Mouse (Mus musculus) forebrain, postnatal 0 days (tissue): Measurements from ENCODE around the gene 5330417H12Rik. TPM values are rescaled to one million over a fixed set of nuclear protein-coding genes. Genes with fewer than 3 reads are reported as not detected.

Source experiments
- ATAC-seq: fragments of 200-750 bp; cut with Nextera tagmentation; 2 replicates; pipeline ENCODE4 v1.8.0; 2017; ENCODE audit warnings: mild to moderate bottlenecking, moderate library complexity
- DNase-seq: peaks from one replicate; pipeline ENCODE4 v3.0.0-alpha.2; 2015
- H3K27ac ChIP-seq: fragments of 300-500 bp; sonication (generic); 2 replicates; pipeline ENCODE4 v1.5.1; 2014; ENCODE audit warnings: low read depth, mild to moderate bottlenecking, antibody characterized with exemption, low read length, moderate library complexity, mixed read lengths
- H3K27me3 ChIP-seq: fragments of 300-500 bp; sonication (generic); 2 replicates; pipeline ENCODE4 v1.6.1; 2014; ENCODE audit warnings: mild to moderate bottlenecking, low read length, mixed read lengths; ENCODE audit not compliant: insufficient read depth
- H3K36me3 ChIP-seq: fragments of 300-500 bp; sonication (generic); 2 replicates; pipeline ENCODE4 v1.6.1; 2014; ENCODE audit warnings: mild to moderate bottlenecking, moderate library complexity; ENCODE audit not compliant: insufficient read depth
- H3K4me1 ChIP-seq: fragments of 300-500 bp; sonication (generic); 2 replicates; pipeline ENCODE4 v1.6.1; 2014; ENCODE audit warnings: antibody characterized with exemption; ENCODE audit not compliant: insufficient read depth
- H3K4me2 ChIP-seq: fragments of 300-500 bp; sonication (generic); 2 replicates; pipeline ENCODE4 v1.6.1; 2014; ENCODE audit warnings: low read depth, mild to moderate bottlenecking, moderate library complexity
- H3K4me3 ChIP-seq: fragments of 300-500 bp; sonication (generic); 2 replicates; pipeline ENCODE4 v1.5.1; 2014; ENCODE audit warnings: low read depth, low read length, mixed read lengths
- H3K9ac ChIP-seq: fragments of 300-500 bp; sonication (generic); 2 replicates; pipeline ENCODE4 v1.6.1; 2014; ENCODE audit warnings: mild to moderate bottlenecking
- H3K9me3 ChIP-seq: fragments of 300-500 bp; sonication (generic); 2 replicates; pipeline ENCODE4 v1.6.1; 2016; ENCODE audit warnings: low read length
- CTCF ChIP-seq: sonication (generic); IDR thresholded peaks from 2 replicates; pipeline ENCODE4 v1.5.1; 2016; ENCODE audit warnings: antibody characterized with exemption, control low read depth, low read depth
- WGBS: fragments of 180-500 bp; shearing (Covaris S2); extraction: QIAGEN DNeasy Blood & Tissue Kit; methylation state at CpG from one replicate; pipeline ENCODE4 v1.1.7; 2014; 5-methylcytosine and 5-hydroxymethylcytosine counted together
- polyA plus RNA-seq: library from polyadenylated mRNA; unstranded; fragments of >200 nt; fragmentation: Nextera tagmentation; extraction: Ambion mirVana; gene quantifications from 2 replicates; pipeline ENCODE4 v1.2.1, GENCODE M21; 2015
- total RNA-seq: library from RNA; depleted of rRNA; stranded (reverse); fragments of >200 nt; gene quantifications from 2 replicates; pipeline ENCODE4 v1.2.3, GENCODE M21; 2014

Gene 5330417H12Rik
- total and polyA plus RNA-seq, 2 experiments from 2014 or later: not detected

DNA sequence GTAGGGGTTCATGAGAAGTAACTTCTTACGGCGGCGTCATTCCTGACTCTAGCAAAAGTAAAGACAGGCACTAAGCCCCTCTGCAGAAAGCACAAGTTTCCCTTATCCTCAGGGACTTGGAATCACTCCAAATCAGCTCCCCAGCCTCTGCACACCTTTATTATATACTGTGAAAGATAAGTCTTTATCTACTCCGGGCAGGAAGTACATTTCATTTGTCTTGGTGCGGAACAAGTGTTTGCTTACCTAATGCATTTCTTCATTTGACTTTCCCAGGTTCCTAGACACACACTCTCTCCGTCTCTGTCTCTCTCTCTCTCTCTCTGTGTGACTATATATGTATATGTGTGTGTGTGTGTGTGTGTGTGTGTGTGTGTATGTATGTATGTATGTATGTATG is 38.7 kb upstream of the 5330417H12Rik start:
- no peak for DNase-seq
- no peak for TF ChIP-seq CTCF
- no peak for ATAC-seq
- WGBS: 87% methylated on average over 6 of the region's 6 CpGs
- Histone ChIP-seq H3K4me2 (no peak overlapping the region), H3K36me3 (no peaks in the 10 kb centered on the region), H3K27me3 (no peaks in the 10 kb centered on the region), H3K4me1 (no peaks in the 10 kb centered on the region), H3K27ac (no peak overlapping the region), H3K9ac (no peak overlapping the region), H3K4me3 (no peak overlapping the region), H3K9me3 (no peaks in the 10 kb centered on the region)

DNA sequence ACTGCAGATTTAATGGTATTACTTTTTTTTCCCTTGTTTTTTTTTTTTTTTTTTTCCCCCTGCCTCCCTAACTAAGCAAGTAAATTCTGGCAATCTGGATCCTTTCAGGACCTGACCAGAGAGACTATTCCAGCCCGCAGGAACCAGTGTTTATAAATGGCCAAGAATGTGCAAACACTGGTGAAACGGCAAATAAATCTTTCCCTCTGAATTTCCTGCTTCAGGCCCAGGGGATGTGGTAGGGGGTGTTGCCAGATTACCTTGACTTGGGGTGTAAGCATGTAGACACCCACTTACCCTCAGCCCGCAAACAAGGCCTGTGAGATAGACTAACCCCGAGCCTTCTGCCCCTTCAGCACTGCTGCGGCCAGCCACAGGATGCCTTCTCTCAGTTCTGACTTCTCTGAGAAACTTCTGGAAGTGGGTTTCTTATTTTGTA is 36.9 kb upstream of the 5330417H12Rik start:
- Histone ChIP-seq H3K9me3 (no peaks in the 10 kb centered on the region), H3K9ac (no peak overlapping the region), H3K27ac (no peak overlapping the region), H3K4me2 (no peak overlapping the region), H3K4me3 (no peak overlapping the region), H3K27me3 (no peaks in the 10 kb centered on the region), H3K36me3 (no peaks in the 10 kb centered on the region), H3K4me1 (no peaks in the 10 kb centered on the region)
- 71% methylated on average over 5 of the region's 5 CpGs for WGBS
- no peak for TF ChIP-seq CTCF
- ATAC-seq: no peak
- no peak for DNase-seq

DNA sequence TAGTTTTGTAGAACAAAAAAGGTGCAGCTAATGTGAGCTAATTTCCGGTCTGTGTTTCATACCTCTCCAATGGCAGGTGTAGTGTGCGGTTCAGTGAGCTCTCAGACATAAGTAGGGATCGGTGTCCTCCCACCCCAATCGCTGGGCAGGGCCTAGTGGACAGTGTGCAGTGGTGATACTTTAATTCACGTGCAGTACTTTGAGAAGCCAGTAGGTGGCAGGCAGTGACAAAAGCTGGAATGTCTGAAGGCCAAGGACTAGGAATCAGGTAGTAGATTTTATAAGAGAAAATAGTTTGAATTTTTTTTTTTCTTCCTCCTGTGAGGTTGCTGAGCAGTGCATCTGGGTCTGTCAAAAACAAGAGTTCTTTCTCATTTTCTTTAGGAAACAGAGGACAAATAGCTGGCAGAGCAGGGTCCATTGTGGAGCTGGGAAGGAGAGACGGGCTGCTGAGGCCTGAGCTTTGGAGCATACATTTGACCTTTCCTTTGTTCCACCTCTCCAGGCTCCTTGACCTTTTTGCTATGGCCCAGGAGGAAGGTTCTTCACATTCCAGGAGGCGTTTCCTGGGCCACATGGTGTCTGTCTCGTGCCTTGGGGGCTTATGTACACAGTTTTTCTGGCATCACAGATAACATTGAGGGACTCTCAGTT is 36.4 kb upstream of the 5330417H12Rik start:
- WGBS: 21% methylated on average over 8 of the region's 8 CpGs
- Histone ChIP-seq H3K4me2 (no peak overlapping the region), H3K4me1 (no peaks in the 10 kb centered on the region), H3K9ac (no peak overlapping the region), H3K4me3 (no peak overlapping the region), H3K36me3 (no peaks in the 10 kb centered on the region), H3K9me3 (no peaks in the 10 kb centered on the region), H3K27me3 (no peaks in the 10 kb centered on the region), H3K27ac (no peak overlapping the region)
- DNase-seq: peak; percentile 83
- TF ChIP-seq CTCF: peak; percentile 92
- ATAC-seq: peak; percentile 79

DNA sequence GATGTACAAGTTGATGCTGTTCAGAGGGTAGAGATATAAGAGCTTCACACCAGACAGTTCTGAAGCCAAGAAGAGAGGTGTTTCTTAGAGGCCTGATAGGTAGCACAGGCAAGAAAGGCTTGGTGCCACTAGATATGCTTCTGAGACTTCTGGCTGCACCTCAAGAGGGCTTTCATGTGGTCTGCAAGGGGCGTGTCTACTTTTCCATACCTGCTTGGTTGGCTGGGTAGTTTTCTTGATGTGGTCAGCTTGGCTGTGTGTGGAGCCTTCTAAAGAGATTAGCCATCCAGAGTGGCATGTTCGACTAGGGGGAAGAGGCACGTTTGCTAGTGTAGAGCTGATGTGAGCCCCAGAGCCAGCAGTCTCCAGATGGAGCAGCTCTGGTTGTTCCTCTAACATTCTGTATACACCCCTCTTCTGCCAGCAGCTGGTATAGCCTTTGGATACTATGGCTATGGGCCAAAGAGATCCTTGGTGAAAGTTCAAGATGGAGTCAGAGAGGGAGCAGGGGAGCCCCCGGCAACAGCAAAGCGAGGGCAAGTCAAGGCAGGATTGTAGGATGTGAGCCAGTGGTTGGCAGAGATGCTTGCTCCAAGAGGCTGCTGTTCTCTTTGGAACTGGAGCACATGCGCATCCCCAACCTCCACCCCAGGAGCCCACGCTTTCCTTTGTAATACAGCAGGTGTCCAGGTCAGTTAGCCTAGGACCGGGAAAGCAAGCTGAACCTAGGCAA is 34.4 kb upstream of the 5330417H12Rik start:
- H3K27me3 ChIP-seq: no peaks in the 10 kb centered on the region
- H3K9me3 ChIP-seq: no peaks in the 10 kb centered on the region
- DNase-seq (no peak), ATAC-seq (no peak)
- no peak for TF ChIP-seq CTCF
- H3K36me3 ChIP-seq: no peaks in the 10 kb centered on the region
- H3K4me1 ChIP-seq: no peaks in the 10 kb centered on the region
- H3K4me3 ChIP-seq: no peak overlapping the region
- H3K27ac ChIP-seq: no peak overlapping the region
- H3K9ac ChIP-seq: no peak overlapping the region
- WGBS: 85% methylated on average over 8 of the region's 8 CpGs
- H3K4me2 ChIP-seq: no peak overlapping the region

DNA sequence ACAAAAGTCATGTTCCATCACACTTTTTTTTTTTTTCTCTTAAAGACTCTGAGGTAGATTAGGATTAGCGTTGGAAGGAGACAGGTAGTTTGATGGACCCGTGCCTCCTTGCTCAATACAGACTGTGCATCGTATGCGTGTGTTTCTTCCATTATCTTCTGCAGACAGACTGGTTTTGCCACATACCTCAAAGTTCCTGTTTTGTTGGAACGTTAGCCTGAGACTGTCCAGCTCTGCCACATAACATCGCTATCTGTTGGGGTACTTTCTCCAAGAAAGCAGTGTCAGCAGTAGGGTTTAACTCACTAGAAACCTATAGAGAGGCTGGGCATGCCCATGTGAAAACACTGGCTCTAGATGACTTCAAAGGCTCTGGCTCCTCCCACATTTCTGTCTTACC is 31.5 kb upstream of the 5330417H12Rik start:
- H3K4me3 ChIP-seq: no peak overlapping the region
- no peak for DNase-seq
- H3K9ac ChIP-seq: no peak overlapping the region
- H3K36me3 ChIP-seq: no peaks in the 10 kb centered on the region
- TF ChIP-seq CTCF: no peak
- H3K4me2 ChIP-seq: no peak overlapping the region
- no peak overlapping the region for H3K27ac ChIP-seq
- no peaks in the 10 kb centered on the region for H3K9me3 ChIP-seq
- no peak for ATAC-seq
- 92% methylated on average over 6 of the region's 6 CpGs for WGBS
- H3K27me3 ChIP-seq: no peaks in the 10 kb centered on the region
- H3K4me1 ChIP-seq: no peaks in the 10 kb centered on the region

- no peaks in the 10 kb centered on the region for H3K27me3 ChIP-seq
- no peaks in the 10 kb centered on the region for H3K9me3 ChIP-seq
- TF ChIP-seq CTCF: no peak
- no peaks in the 10 kb centered on the region for H3K4me1 ChIP-seq
- no peak overlapping the region for H3K9ac ChIP-seq
- no peaks in the 10 kb centered on the region for H3K36me3 ChIP-seq
- no peak for ATAC-seq
- WGBS: 43% methylated on average over 1 of the region's 1 CpGs
- H3K27ac ChIP-seq: no peak overlapping the region
- no peak for DNase-seq
- no peak overlapping the region for H3K4me2 ChIP-seq
- H3K4me3 ChIP-seq: no peak overlapping the region
Observed at GRCm38 (mm10) chr7:107651821-107652220, 26.9 kb upstream of the 5330417H12Rik start.

DNA sequence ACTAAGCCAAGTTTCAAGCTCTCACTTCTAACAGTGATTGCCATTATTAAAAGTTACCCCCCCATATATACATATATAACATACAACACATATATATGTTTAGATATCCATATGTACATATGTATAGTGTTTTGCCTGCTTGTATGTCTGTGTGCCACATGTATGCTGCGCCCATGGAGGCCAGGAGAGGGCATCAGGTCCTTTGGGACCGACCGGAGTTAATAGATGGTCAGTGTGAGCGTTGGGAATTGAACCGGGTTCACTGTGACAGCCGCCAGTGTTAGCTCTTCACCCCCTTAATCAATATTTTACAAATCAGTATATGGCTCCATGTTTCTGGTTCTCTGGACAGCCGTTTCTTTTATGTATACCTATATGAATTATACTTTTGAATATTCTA is 25.0 kb upstream of the 5330417H12Rik start:
- Histone ChIP-seq H3K27me3 (no peaks in the 10 kb centered on the region), H3K4me1 (no peaks in the 10 kb centered on the region), H3K9me3 (no peaks in the 10 kb centered on the region), H3K9ac (no peak overlapping the region), H3K4me2 (no peak overlapping the region), H3K36me3 (no peaks in the 10 kb centered on the region), H3K4me3 (no peak overlapping the region), H3K27ac (no peak overlapping the region)
- ATAC-seq (no peak), DNase-seq (no peak)
- WGBS: 85% methylated on average over 7 of the region's 7 CpGs
- no peak for TF ChIP-seq CTCF
